Mouse (Mus musculus) cortical plate, adult 2 months (tissue): Measurements from ENCODE around the gene Cops8.

Experiments used
- CTCF ChIP-seq: fragments of 200-500 bp; IDR thresholded peaks from 2 replicates; pipeline ENCODE4 v1.5.1; 2011; ENCODE audit warnings: mild to moderate bottlenecking, control low read depth, low read length; ENCODE audit not compliant: insufficient read depth; ENCODE audit errors: extremely low read depth
- POLR2A ChIP-seq: fragments of 200-500 bp; IDR thresholded peaks from 2 replicates; pipeline ENCODE4 v1.6.1; 2011; ENCODE audit warnings: mild to moderate bottlenecking, low read length, control low read depth; ENCODE audit not compliant: insufficient read depth; ENCODE audit errors: extremely low read depth

DNA sequence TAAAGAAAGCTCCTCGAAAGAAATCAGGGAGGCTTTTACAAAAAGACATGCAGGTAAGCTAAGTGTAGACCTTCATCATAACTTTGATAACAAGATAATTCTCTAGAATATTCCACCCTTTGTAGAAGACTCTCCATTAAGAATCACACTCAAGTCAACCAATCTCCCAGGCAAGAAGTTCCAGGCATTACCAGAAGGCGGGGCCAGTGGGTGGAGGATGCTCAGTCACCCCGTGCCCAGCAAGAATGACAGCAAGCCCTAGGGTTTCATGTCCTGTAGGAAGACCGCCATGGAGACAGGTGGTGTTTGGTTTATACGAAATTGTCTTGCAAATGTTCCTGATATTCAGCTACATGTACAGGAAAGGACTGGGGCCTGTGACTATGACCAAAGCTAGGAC, 25.4 kb upstream of the Cops8 start:
- TF ChIP-seq CTCF = no peak
- no peak for TF ChIP-seq POLR2A
